Mouse (Mus musculus) liver, adult 2 months (tissue): ENCODE measurements around the gene Ykt6. TPM values are rescaled to one million over a fixed set of nuclear protein-coding genes. Genes with fewer than 3 reads are reported as not detected.

ENCODE experiments used
- DNase-seq: peaks from one replicate; pipeline ENCODE4 v3.0.0-alpha.2; 2011; ENCODE audit warnings: low read depth, low spot score; ENCODE audit errors: extremely low read depth
- H3K27ac ChIP-seq: fragments of 200-500 bp; replicated peaks from 2 replicates; pipeline ENCODE4 v1.5.1; 2012; ENCODE audit warnings: low read depth, mild to moderate bottlenecking, control low read depth, inconsistent platforms, low read length; ENCODE audit not compliant: insufficient read depth
- H3K27me3 ChIP-seq: fragments of 200-500 bp; 2 replicates; pipeline ENCODE4 v1.6.1; 2012; ENCODE audit warnings: mild to moderate bottlenecking, moderate library complexity, low read length, inconsistent platforms; ENCODE audit not compliant: control insufficient read depth, insufficient read depth
- H3K36me3 ChIP-seq: fragments of 200-500 bp; 2 replicates; pipeline ENCODE4 v1.6.1; 2012; ENCODE audit warnings: low read length, inconsistent platforms; ENCODE audit not compliant: control insufficient read depth, insufficient read depth
- H3K4me1 ChIP-seq: fragments of 200-500 bp; 2 replicates; pipeline ENCODE4 v1.6.1; 2011; ENCODE audit warnings: low read length; ENCODE audit not compliant: control insufficient read depth, insufficient read depth
- H3K4me3 ChIP-seq: fragments of 200-500 bp; 2 replicates; pipeline ENCODE4 v1.5.1; 2011; ENCODE audit warnings: low read depth, mild to moderate bottlenecking, control low read depth, low read length, moderate library complexity; ENCODE audit not compliant: insufficient read depth
- H3K79me2 ChIP-seq: fragments of 200-500 bp; 2 replicates; pipeline ENCODE4 v1.6.1; 2012; ENCODE audit warnings: inconsistent platforms, mild to moderate bottlenecking, low read length, moderate library complexity; ENCODE audit not compliant: control insufficient read depth, insufficient read depth
- H3K9ac ChIP-seq: fragments of 200-500 bp; 2 replicates; pipeline ENCODE4 v1.6.1; 2012; ENCODE audit warnings: low read depth, mild to moderate bottlenecking, control low read depth, inconsistent platforms, low read length
- CTCF ChIP-seq: fragments of 200-500 bp; IDR thresholded peaks from 2 replicates; pipeline ENCODE4 v1.5.1; 2011; ENCODE audit warnings: low read depth, low read length, control low read depth
- POLR2A ChIP-seq: fragments of 200-500 bp; IDR thresholded peaks from 2 replicates; pipeline ENCODE4 v1.6.1; 2011; ENCODE audit warnings: low read length, control low read depth; ENCODE audit not compliant: insufficient read depth; ENCODE audit errors: extremely low read depth
- WGBS: fragments of 180-500 bp; shearing (Covaris S2); methylation state at CpG from one replicate; pipeline ENCODE4 v1.1.7; 2018; 5-methylcytosine and 5-hydroxymethylcytosine counted together
- polyA plus RNA-seq: library from polyadenylated mRNA; depleted of rRNA; stranded (reverse); fragments of >200 nt; gene quantifications from 2 replicates; pipeline ENCODE4 v1.2.3, GENCODE M21; 2012
- total RNA-seq: library from RNA; depleted of rRNA; stranded (reverse); fragments of >200 nt; gene quantifications from 2 replicates; pipeline ENCODE4 v1.2.3, GENCODE M21; 2014

The Ykt6 gene
- total and polyA plus RNA-seq, 2 experiments, result 37.4 to 41.8 TPM

DNA sequence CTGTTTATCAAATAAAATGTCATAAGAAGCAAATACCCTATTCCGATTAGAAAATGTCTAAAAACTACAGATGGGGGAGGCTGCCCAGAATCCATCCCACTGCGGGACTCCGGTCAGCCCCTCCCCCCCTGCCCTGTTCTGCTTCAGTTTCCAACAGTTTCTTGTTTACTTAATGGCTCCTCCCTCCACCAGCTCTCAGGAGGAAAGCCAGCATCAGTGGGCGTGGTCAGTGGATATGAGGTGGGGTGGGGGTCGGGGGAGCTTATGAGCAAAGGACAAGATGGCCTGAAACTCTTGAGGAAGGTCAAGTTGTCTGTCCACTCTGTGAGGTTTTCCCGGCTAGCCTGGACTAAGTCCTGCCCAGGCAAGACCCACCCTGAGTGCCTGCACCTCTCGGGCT lies 17.7 kb downstream of the Ykt6 start:
- H3K36me3 ChIP-seq, result peaks cover under 1% of the 10 kb centered on the region; the same call in 1 of the 2 replicates
- TF ChIP-seq CTCF (no peak), POLR2A (no peak)
- no peak overlapping the region for H3K9ac ChIP-seq
- no peaks in the 10 kb centered on the region for H3K27me3 ChIP-seq
- H3K27ac ChIP-seq, result no peak overlapping the region
- 50% methylated on average over 7 of the region's 7 CpGs for WGBS
- H3K79me2 ChIP-seq, result no peaks in the 10 kb centered on the region
- H3K4me3 ChIP-seq, result no peak overlapping the region
- no peaks in the 10 kb centered on the region for H3K4me1 ChIP-seq
- DNase-seq, result no peak

DNA sequence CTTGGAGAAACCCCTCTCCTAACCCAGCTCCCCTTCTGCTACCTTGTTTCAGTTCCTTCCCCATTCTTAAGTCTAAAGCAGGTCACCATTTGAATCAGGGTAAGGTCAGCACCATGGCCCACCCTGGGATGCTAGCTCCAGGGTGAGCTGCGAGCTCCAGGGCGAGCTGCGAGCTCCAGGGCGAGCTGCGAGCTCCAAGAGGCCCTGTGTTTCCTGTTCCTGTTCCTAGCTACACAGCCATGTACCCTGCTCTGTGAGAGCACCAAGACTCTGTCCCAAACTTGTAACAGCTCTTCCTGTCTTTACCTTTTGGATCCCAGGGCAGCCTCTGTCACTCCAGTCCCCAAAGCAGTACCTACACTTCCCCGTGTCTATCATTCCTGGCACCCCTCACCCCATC lies 18.6 kb downstream of the Ykt6 start:
- Histone ChIP-seq H3K9ac (no peak overlapping the region), H3K27ac (no peak overlapping the region), H3K36me3 (no peaks in the 10 kb centered on the region), H3K27me3 (no peaks in the 10 kb centered on the region), H3K4me3 (no peak overlapping the region), H3K4me1 (no peaks in the 10 kb centered on the region), H3K79me2 (no peaks in the 10 kb centered on the region)
- DNase-seq, result no peak
- 86% methylated on average over 6 of the region's 6 CpGs for WGBS
- no peak for TF ChIP-seq POLR2A
- TF ChIP-seq CTCF, result no peak

DNA sequence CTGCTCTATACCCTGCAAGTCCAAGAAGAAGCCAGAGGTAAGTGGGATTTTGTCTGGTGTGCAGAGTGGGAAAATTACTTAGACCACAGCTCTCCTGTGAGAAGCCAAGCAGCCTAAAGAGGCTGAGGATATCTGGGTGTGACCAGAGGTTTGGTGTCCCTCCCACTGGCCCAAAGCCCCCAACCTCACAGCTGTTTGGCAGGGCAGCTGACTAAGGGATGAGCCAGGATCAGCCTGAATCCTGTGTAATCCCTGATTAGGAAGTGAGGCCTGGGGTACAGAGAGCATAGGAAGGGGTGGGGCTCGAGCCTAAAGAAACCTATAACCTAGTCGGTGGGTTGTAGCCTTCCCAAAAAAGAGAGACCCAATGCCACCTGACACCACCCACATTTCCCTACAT lies 19.6 kb downstream of the Ykt6 start:
- no peaks in the 10 kb centered on the region for H3K27me3 ChIP-seq
- no peaks in the 10 kb centered on the region for H3K4me1 ChIP-seq
- 65% methylated on average over 2 of the region's 2 CpGs for WGBS
- no peak overlapping the region for H3K27ac ChIP-seq
- H3K9ac ChIP-seq, result no peak overlapping the region
- TF ChIP-seq POLR2A (no peak), CTCF (no peak)
- no peak overlapping the region for H3K4me3 ChIP-seq
- H3K79me2 ChIP-seq, result no peaks in the 10 kb centered on the region
- H3K36me3 ChIP-seq, result no peaks in the 10 kb centered on the region
- DNase-seq, result no peak

DNA sequence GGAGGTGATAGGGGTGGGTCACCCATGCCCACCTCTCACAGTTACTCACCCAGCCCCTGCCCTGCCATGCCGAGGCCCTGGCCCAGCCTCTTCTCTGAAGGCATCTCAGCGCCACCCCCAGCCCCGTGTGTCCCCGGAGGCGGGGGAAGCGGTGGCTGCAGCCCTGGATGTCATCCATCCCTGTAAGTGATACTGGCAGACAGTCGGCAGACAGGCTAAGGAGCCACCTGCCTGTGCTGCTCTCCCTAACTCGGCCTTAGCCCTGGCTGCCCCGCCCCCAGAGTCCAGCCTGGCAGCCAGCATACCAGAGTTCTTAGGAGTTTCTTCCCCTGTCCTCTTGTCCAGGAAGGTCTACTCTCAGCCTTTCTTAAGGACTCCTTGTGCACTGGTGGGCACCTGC lies 20.6 kb downstream of the Ykt6 start:
- Histone ChIP-seq H3K9ac (no peak overlapping the region), H3K79me2 (no peaks in the 10 kb centered on the region), H3K4me3 (no peak overlapping the region), H3K36me3 (no peaks in the 10 kb centered on the region), H3K4me1 (no peaks in the 10 kb centered on the region), H3K27me3 (no peaks in the 10 kb centered on the region), H3K27ac (no peak overlapping the region)
- DNase-seq, result no peak
- WGBS, result 66% methylated on average over 9 of the region's 9 CpGs
- no peak for TF ChIP-seq POLR2A
- TF ChIP-seq CTCF, result no peak

DNA sequence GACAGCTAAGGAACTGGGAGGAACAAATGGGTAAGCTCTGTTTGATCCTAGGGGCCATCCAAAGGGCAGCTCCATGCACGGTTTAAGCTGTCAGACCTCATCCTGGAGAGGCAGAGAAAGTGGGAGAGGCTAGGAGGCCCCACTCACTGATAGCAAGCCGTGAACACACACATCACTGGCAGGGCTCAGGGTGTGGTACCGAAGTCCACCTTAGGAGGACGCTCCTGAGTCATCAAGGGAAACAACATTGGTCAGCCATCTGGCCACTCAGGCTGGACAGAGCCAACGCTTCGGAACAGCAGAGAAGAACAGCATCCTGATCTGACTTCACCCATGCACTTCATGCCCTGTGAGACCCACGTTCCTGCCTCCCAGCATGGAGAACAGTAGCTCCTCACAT lies 23.6 kb downstream of the Ykt6 start:
- Histone ChIP-seq H3K4me3 (no peak overlapping the region), H3K4me1 (no peaks in the 10 kb centered on the region), H3K27me3 (no peaks in the 10 kb centered on the region), H3K36me3 (no peaks in the 10 kb centered on the region), H3K79me2 (no peaks in the 10 kb centered on the region), H3K27ac (no peak overlapping the region), H3K9ac (no peak overlapping the region)
- no peak for DNase-seq
- TF ChIP-seq CTCF (no peak), POLR2A (no peak)
- WGBS, result 93% methylated on average over 7 of the region's 7 CpGs

DNA sequence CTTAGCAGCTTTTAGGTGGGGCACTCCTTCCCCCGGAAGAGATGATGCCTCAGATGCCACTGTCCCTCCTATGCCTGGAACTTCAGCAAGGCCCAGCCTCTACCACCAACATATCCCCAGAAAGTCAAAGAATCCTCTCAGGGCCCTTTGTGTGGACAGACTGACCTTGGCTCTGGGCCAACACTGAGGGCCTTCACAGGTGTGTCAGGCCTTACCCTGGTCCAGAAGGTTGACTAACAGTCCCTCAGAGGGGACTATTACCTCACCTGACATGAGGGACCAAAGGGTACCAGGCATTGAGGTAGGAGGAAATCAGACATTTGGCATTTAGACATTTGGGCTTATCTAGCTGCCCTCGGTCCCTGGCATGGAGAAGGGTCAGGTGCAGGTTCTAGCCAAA lies 24.6 kb downstream of the Ykt6 start:
- Histone ChIP-seq H3K27ac (no peak overlapping the region), H3K36me3 (no peaks in the 10 kb centered on the region), H3K9ac (no peak overlapping the region), H3K4me3 (no peak overlapping the region), H3K4me1 (no peaks in the 10 kb centered on the region), H3K79me2 (no peaks in the 10 kb centered on the region), H3K27me3 (no peaks in the 10 kb centered on the region)
- 87% methylated on average over 2 of the region's 2 CpGs for WGBS
- no peak for TF ChIP-seq CTCF
- no peak for DNase-seq
